Mouse (Mus musculus) thymus, adult 2 months (tissue): ENCODE measurements around the gene Pym1.

ENCODE experiments used
- CTCF ChIP-seq: fragments of 200-500 bp; IDR thresholded peaks from 2 replicates; pipeline ENCODE4 v1.5.1; 2012; ENCODE audit warnings: mild to moderate bottlenecking, control low read depth, low read length, moderate library complexity, borderline replicate concordance; ENCODE audit not compliant: control insufficient read depth, poor library complexity, insufficient read depth; ENCODE audit errors: extremely low read depth
- POLR2A ChIP-seq: fragments of 200-500 bp; IDR thresholded peaks from 2 replicates; pipeline ENCODE4 v1.6.1; 2012; ENCODE audit warnings: mild to moderate bottlenecking, low read length, control low read depth, moderate library complexity; ENCODE audit not compliant: control insufficient read depth, poor library complexity, insufficient read depth; ENCODE audit errors: extremely low read depth

DNA sequence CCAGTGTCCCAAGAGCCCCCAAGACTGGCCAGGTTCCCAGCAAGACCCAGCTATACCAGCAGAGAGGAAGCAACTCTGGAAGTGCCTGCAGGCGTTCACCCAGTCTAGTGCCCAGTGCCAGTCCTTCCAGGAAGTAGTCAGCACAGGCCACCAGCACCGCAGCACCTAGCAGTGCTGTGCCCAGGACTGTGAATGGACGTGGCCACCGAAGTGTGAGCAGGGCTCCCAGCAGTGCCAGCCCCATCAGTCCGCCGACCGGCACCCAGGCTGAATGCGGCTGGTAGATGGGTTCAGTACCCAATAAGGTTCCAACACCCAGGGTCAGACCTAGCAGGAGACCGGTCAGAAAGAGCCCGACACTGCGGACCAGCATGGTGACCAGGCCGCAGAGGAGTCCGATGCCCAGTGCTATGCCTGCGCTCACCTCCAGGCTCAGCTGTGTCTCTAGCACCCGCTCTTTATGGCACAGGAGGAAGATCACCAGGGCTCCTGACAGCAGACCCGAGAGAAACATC is 54.3 kb downstream of the Pym1 start:
- TF ChIP-seq CTCF (no peak), POLR2A (no peak)
